Mouse (Mus musculus): ENCODE results near the gene Prss8. TPM values are rescaled to one million over a fixed set of nuclear protein-coding genes. Genes with fewer than 3 reads are reported as not detected.

Prss8 gene
- polyA plus RNA-seq, 1 experiment = not detected

- Histone ChIP-seq H3K27me3 (ENCODE audit: control insufficient read depth, insufficient read depth, insufficient read length) (no peaks in the 10 kb centered on the region), H3K79me2 (ENCODE audit: control insufficient read depth, insufficient read depth) (peaks cover 90% of the 10 kb centered on the region), H3K79me3 (ENCODE audit: low read depth) (peaks cover 46% of the 10 kb centered on the region), H3ac (ENCODE audit: control insufficient read depth, insufficient read length, low read depth) (no peak overlapping the region), H3K4me3 (ENCODE audit: insufficient read depth, poor library complexity, severe bottlenecking) (no peak overlapping the region), H3K36me3 (ENCODE audit: control insufficient read depth, insufficient read depth) (peaks cover 44% of the 10 kb centered on the region)
- TF ChIP-seq USF1 (IDR thresholded peaks at IDR 0.05; ENCODE audit: low read depth) (no peak), MYOG (IDR thresholded peaks at IDR 0.05; ENCODE audit: control insufficient read depth, extremely low read depth, insufficient read length) (no peak), MYOD1 (IDR thresholded peaks at IDR 0.05; ENCODE audit: control insufficient read depth, insufficient read length, low read depth) (no peak), FOSL1 (IDR thresholded peaks at IDR 0.05; ENCODE audit: insufficient read depth, low read length, poor library complexity, severe bottlenecking) (no peak), CTCF (IDR thresholded peaks at IDR 0.05; ENCODE audit: control insufficient read depth, insufficient read depth, insufficient read length) (no peak), CEBPB (IDR thresholded peaks at IDR 0.05; ENCODE audit: low read depth) (no peak), MAX (IDR thresholded peaks at IDR 0.05) (no peak)
These were observed 50.6 kb downstream of the Prss8 start for GRCm38 (mm10) chr7:127879301-127879700.

DNA sequence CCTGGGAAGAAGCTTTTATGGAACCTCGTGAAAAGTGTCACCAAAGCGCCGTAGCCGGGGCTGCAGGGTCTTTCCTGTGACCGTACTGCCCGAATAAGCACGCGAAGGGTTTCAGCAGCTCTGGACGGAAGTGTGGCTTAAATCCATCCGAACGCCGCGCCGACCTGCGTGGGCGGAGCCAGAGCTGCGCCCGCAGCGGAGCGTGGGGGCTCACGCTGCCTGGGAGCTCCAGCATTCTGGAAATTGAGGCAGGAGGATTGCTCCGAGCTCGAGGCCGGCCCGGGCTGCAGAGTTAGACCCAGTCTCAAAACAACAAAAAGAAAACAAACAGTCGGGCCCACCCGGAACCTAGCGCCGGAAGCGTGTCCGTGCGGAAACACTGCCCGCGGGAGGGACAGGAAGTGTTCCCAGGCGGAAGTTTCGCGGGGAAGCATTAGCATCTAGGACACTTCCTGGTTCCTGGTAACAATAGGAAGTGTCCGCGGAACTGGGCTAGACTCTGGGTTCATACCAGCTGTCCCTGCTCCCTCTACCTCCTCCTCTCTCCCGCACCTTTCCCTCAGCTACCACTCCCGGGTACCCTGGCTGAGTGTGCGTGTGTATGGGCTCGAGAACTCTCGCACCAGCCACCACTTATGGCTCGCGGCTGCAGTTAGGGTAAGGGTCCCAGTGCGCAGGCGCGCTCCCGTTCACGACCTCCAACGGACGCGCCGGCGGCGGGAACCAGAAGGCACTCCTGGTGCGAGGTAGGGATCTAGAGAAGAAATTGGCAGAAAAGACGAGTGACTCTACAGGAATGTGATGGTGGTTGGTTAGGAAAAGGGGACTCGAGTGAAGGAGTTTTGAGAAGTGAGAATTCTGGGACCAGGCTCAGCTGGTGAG, 53.2 kb downstream of the Prss8 start, which contains the start of gene Zfp668:
Gene Zfp668, minus strand, starts transcription at position 362 of the 882 bp plus-strand sequence.
- Histone ChIP-seq H3K79me2 (ENCODE audit: control insufficient read depth, insufficient read depth) (peaks cover 91% of the 10 kb centered on the region), H3K27me3 (ENCODE audit: control insufficient read depth, insufficient read depth, insufficient read length) (no peaks in the 10 kb centered on the region), H3K4me3 (ENCODE audit: insufficient read depth, poor library complexity, severe bottlenecking) (peak within 1 kb of the TSS; percentile 75), H3K36me3 (ENCODE audit: control insufficient read depth, insufficient read depth) (peaks cover 38% of the 10 kb centered on the region), H3ac (ENCODE audit: control insufficient read depth, insufficient read length, low read depth) (peak within 1 kb of the TSS; percentile 85), H3K79me3 (ENCODE audit: low read depth) (peaks cover 58% of the 10 kb centered on the region)
- TF ChIP-seq MYOD1 (IDR thresholded peaks at IDR 0.05; ENCODE audit: control insufficient read depth, insufficient read length, low read depth) = no peak
- no peak for TF ChIP-seq CTCF (IDR thresholded peaks at IDR 0.05; ENCODE audit: control insufficient read depth, insufficient read depth, insufficient read length)
- TF ChIP-seq CEBPB (IDR thresholded peaks at IDR 0.05; ENCODE audit: low read depth) = no peak

DNA sequence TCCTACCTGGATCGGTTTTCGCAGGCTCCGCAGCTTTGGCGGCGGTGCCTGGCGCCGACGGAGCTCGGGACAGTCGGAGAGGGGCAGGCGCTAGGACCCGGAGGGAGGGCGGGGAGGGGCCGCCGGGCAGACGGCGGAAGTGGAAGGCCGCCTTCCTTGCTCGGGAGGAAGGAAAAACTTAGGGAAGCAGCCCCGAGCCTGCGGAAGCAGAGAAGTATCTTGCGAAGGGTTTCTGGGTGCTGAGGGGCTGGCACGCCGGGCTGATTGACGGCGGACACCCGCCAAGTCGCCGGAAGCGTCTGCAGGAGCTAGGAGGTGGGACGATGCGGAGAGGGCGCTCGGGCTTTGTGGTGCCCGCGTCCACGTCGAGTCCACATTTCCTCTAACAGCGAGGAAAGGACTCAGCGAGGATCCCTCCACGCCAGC, 53.9 kb downstream of the Prss8 start, which contains the start of gene Zfp646:
Gene Zfp646, plus strand, starts transcription at position 181 of the 426 bp plus-strand sequence.
- Histone ChIP-seq H3K79me3 (ENCODE audit: low read depth) (peaks cover 61% of the 10 kb centered on the region), H3K79me2 (ENCODE audit: control insufficient read depth, insufficient read depth) (peaks cover 91% of the 10 kb centered on the region), H3K27me3 (ENCODE audit: control insufficient read depth, insufficient read depth, insufficient read length) (no peaks in the 10 kb centered on the region), H3K4me3 (ENCODE audit: insufficient read depth, poor library complexity, severe bottlenecking) (peak within 1 kb of the TSS; percentile 75), H3ac (ENCODE audit: control insufficient read depth, insufficient read length, low read depth) (peak within 1 kb of the TSS; percentile 85), H3K36me3 (ENCODE audit: control insufficient read depth, insufficient read depth) (peaks cover 36% of the 10 kb centered on the region)
- TF ChIP-seq CEBPB (IDR thresholded peaks at IDR 0.05; ENCODE audit: low read depth) = no peak
- TF ChIP-seq MYOG (IDR thresholded peaks at IDR 0.05; ENCODE audit: control insufficient read depth, extremely low read depth, insufficient read length) = no peak
- TF ChIP-seq CTCF (IDR thresholded peaks at IDR 0.05; ENCODE audit: control insufficient read depth, insufficient read depth, insufficient read length) = no peak
- TF ChIP-seq USF1 (IDR thresholded peaks at IDR 0.05; ENCODE audit: low read depth) = no peak

Other genes with a start within 250 kb of the Prss8 start
- gene Bcl7c, start 221.2 kb downstream of the Prss8 start, polyA plus RNA-seq (2012; fragmentation: generic; extraction: Trizol) = 132 TPM
- 9.2 TPM for gene Ctf1, start 217.4 kb downstream of the Prss8 start, polyA plus RNA-seq (2012; fragmentation: generic; extraction: Trizol)
- 0.13 TPM for gene Ctf2, start 197.9 kb downstream of the Prss8 start, polyA plus RNA-seq (2012; fragmentation: generic; extraction: Trizol)
- 26.9 TPM for gene Fbxl19, start 185.6 kb downstream of the Prss8 start, polyA plus RNA-seq (2012; fragmentation: generic; extraction: Trizol)
- 15.0 TPM for gene Orai3, start 160.3 kb downstream of the Prss8 start, polyA plus RNA-seq (2012; fragmentation: generic; extraction: Trizol)
- gene Setd1a, start 153.4 kb downstream of the Prss8 start, polyA plus RNA-seq (2012; fragmentation: generic; extraction: Trizol) = 20.9 TPM
- 1.4 TPM for gene Gm49388, start 144.5 kb downstream of the Prss8 start, polyA plus RNA-seq (2012; fragmentation: generic; extraction: Trizol)
- gene Hsd3b7, start 129.5 kb downstream of the Prss8 start, polyA plus RNA-seq (2012; fragmentation: generic; extraction: Trizol) = 8.3 TPM
- gene Stx4a, start 105.8 kb downstream of the Prss8 start, polyA plus RNA-seq (2012; fragmentation: generic; extraction: Trizol) = 50.8 TPM
- gene Stx1b, start 105.6 kb downstream of the Prss8 start, polyA plus RNA-seq (2012; fragmentation: generic; extraction: Trizol) = 0.01 TPM
- 15.2 TPM for gene Zfp646, start 53.9 kb downstream of the Prss8 start, polyA plus RNA-seq (2012; fragmentation: generic; extraction: Trizol)
- 12.1 TPM for gene Zfp668, start 53.3 kb downstream of the Prss8 start, polyA plus RNA-seq (2012; fragmentation: generic; extraction: Trizol)
- 0.50 TPM for gene Prss53, start 39.1 kb downstream of the Prss8 start, polyA plus RNA-seq (2012; fragmentation: generic; extraction: Trizol)
- gene Gm21974, start 34.6 kb downstream of the Prss8 start, polyA plus RNA-seq (2012; fragmentation: generic; extraction: Trizol) = not detected
- 82.3 TPM for gene Vkorc1, start 34.5 kb downstream of the Prss8 start, polyA plus RNA-seq (2012; fragmentation: generic; extraction: Trizol)
- gene Bckdk, start 26.0 kb downstream of the Prss8 start, polyA plus RNA-seq (2012; fragmentation: generic; extraction: Trizol) = 52.4 TPM
- 18.7 TPM for gene Kat8, start 17.6 kb downstream of the Prss8 start, polyA plus RNA-seq (2012; fragmentation: generic; extraction: Trizol)
- 4.7 TPM for gene Prss36, start 16.6 kb upstream of the Prss8 start, polyA plus RNA-seq (2012; fragmentation: generic; extraction: Trizol)
- 468 TPM for gene Fus, start 37.4 kb upstream of the Prss8 start, polyA plus RNA-seq (2012; fragmentation: generic; extraction: Trizol)
- 0.16 TPM for gene Pycard, start 63.8 kb upstream of the Prss8 start, polyA plus RNA-seq (2012; fragmentation: generic; extraction: Trizol)
- gene Trim72, start 73.8 kb upstream of the Prss8 start, polyA plus RNA-seq (2012; fragmentation: generic; extraction: Trizol) = 0.83 TPM
- gene Itgam, start 132.5 kb upstream of the Prss8 start, polyA plus RNA-seq (2012; fragmentation: generic; extraction: Trizol) = not detected
- gene Gm49368, start 132.6 kb upstream of the Prss8 start, polyA plus RNA-seq (2012; fragmentation: generic; extraction: Trizol) = not detected
- gene Itgax, start 199.4 kb upstream of the Prss8 start, polyA plus RNA-seq (2012; fragmentation: generic; extraction: Trizol) = not detected
- gene Itgad, start 224.3 kb upstream of the Prss8 start, polyA plus RNA-seq (2012; fragmentation: generic; extraction: Trizol) = not detected